Mouse (Mus musculus) kidney, embryonic 14.5 days (tissue): ENCODE results near the gene Clmn. TPM values are rescaled to one million over a fixed set of nuclear protein-coding genes. Genes with fewer than 3 reads are reported as not detected.

ENCODE experiments used
- ATAC-seq: fragments of 200-750 bp; cut with Nextera tagmentation; 2 replicates; pipeline ENCODE4 v1.8.0; 2017; ENCODE audit warnings: moderate number of reproducible peaks, mild to moderate bottlenecking, moderate TSS enrichment, moderate library complexity; ENCODE audit not compliant: low FRiP score, low TSS enrichment
- H3K27ac ChIP-seq: fragments of 300-500 bp; sonication (generic); 2 replicates; pipeline ENCODE4 v1.5.1; 2014; ENCODE audit warnings: low read depth, mild to moderate bottlenecking, low read length, moderate library complexity, mixed read lengths
- H3K27me3 ChIP-seq: fragments of 300-500 bp; sonication (generic); 2 replicates; pipeline ENCODE4 v1.6.1; 2014; ENCODE audit warnings: mild to moderate bottlenecking, low read length; ENCODE audit not compliant: control insufficient read depth, insufficient read depth
- H3K36me3 ChIP-seq: fragments of 300-500 bp; sonication (generic); 2 replicates; pipeline ENCODE4 v1.6.1; 2014; ENCODE audit warnings: low read length, mixed read lengths; ENCODE audit not compliant: control insufficient read depth, insufficient read depth
- H3K4me1 ChIP-seq: fragments of 300-500 bp; sonication (generic); 2 replicates; pipeline ENCODE4 v1.6.1; 2014; ENCODE audit warnings: low read length, mixed read lengths; ENCODE audit not compliant: control insufficient read depth, insufficient read depth
- H3K4me2 ChIP-seq: fragments of 300-500 bp; sonication (generic); replicated peaks from 2 replicates; pipeline ENCODE4 v1.6.1; 2014; ENCODE audit warnings: low read depth, mild to moderate bottlenecking, low read length
- H3K4me3 ChIP-seq: fragments of 300-500 bp; sonication (generic); 2 replicates; pipeline ENCODE4 v1.5.1; 2014; ENCODE audit warnings: mild to moderate bottlenecking, low read length
- H3K9ac ChIP-seq: fragments of 300-500 bp; sonication (generic); 2 replicates; pipeline ENCODE4 v1.6.1; 2014; ENCODE audit warnings: low read depth, mild to moderate bottlenecking, low read length, moderate library complexity
- H3K9me3 ChIP-seq: fragments of 300-500 bp; sonication (generic); 2 replicates; pipeline ENCODE4 v1.6.1; 2016; ENCODE audit warnings: low read length; ENCODE audit not compliant: control insufficient read depth
- WGBS: fragments of 180-500 bp; shearing (Covaris S2); extraction: QIAGEN DNeasy Blood & Tissue Kit; methylation state at CpG from one replicate; pipeline ENCODE4 v1.1.7; 2014; 5-methylcytosine and 5-hydroxymethylcytosine counted together
- polyA plus RNA-seq: library from polyadenylated mRNA; unstranded; fragments of >200 nt; fragmentation: Nextera tagmentation; extraction: Ambion mirVana; gene quantifications from 2 replicates; pipeline ENCODE4 v1.2.1, GENCODE M21; 2014

The Clmn gene
- polyA plus RNA-seq, 1 experiment from 2014 or later, result 5.3 TPM

DNA sequence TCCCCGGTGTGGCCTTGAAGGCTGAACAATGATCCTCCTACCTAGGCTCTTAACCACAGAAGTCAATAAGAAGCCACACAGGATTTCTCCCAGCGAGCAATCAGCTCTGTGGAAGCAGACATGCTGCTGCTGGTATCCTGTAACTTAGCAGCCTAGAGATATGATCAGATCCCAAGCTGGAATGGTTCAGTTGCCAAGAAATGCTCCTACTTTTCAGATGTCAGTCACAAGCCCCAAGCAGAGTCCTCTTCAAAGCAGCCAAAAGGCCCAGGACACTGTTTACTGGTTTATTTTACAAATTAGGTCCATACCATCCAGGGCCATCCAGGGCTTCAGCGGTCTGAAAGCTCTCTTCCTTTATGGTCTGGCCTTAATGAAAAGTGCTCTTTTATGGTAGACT is 143.9 kb downstream of the Clmn start:
- no peak overlapping the region for H3K27ac ChIP-seq
- H3K4me2 ChIP-seq, result no peak overlapping the region
- ATAC-seq, result no peak
- no peaks in the 10 kb centered on the region for H3K4me1 ChIP-seq
- no peaks in the 10 kb centered on the region for H3K9me3 ChIP-seq
- no peaks in the 10 kb centered on the region for H3K27me3 ChIP-seq
- 56% methylated on average over 3 of the region's 3 CpGs for WGBS
- H3K36me3 ChIP-seq, result peaks cover 73% of the 10 kb centered on the region
- no peak overlapping the region for H3K4me3 ChIP-seq
- no peak overlapping the region for H3K9ac ChIP-seq

DNA sequence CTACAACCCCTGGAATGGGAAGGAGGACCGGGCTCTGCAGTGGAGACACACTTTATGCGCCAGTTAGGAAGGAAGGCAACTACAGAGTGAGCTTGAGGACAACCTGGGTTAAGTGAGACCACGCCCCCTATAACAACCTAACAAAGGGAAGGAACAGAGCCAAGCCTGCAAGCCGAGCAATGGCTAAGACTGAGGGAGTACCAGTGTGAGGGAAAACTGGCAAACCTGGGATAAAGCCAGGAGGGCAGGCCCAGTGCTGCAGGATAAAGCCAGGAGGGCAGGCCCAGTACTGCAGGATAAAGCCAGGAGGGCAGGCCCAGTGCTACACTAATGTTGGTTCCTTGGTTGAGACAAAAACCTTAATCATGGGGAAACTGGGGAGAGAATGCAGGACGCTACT is 145.9 kb downstream of the Clmn start:
- peaks cover 77% of the 10 kb centered on the region for H3K36me3 ChIP-seq
- no peak overlapping the region for H3K4me3 ChIP-seq
- no peaks in the 10 kb centered on the region for H3K9me3 ChIP-seq
- H3K9ac ChIP-seq, result no peak overlapping the region
- 78% methylated on average over 5 of the region's 5 CpGs for WGBS
- no peak for ATAC-seq
- no peaks in the 10 kb centered on the region for H3K4me1 ChIP-seq
- H3K27ac ChIP-seq, result no peak overlapping the region
- H3K4me2 ChIP-seq, result no peak overlapping the region
- H3K27me3 ChIP-seq, result no peaks in the 10 kb centered on the region

DNA sequence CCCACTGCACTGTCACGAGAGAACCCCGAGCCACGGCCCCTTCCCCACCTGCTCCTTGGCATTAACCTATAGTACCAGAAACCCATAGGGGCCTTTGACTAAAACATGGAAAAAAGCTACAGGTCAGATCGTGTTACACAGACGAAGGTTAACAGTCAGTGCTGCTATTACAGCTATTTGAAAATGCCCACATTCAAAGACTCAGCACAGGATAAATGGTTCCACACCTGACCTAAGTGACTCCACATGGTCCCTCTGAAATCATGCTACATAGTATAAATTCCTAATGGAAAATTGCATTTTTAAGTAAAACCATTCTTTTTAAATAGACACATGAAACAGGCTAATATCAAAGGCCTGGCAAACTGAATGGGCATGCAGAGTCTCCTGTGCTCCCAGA is 148.5 kb downstream of the Clmn start:
- no peaks in the 10 kb centered on the region for H3K9me3 ChIP-seq
- H3K9ac ChIP-seq, result no peak overlapping the region
- H3K4me2 ChIP-seq, result no peak overlapping the region
- 84% methylated on average over 5 of the region's 5 CpGs for WGBS
- no peak for ATAC-seq
- H3K27ac ChIP-seq, result no peak overlapping the region
- H3K4me1 ChIP-seq, result no peaks in the 10 kb centered on the region
- peaks cover 75% of the 10 kb centered on the region for H3K36me3 ChIP-seq
- no peak overlapping the region for H3K4me3 ChIP-seq
- no peaks in the 10 kb centered on the region for H3K27me3 ChIP-seq

DNA sequence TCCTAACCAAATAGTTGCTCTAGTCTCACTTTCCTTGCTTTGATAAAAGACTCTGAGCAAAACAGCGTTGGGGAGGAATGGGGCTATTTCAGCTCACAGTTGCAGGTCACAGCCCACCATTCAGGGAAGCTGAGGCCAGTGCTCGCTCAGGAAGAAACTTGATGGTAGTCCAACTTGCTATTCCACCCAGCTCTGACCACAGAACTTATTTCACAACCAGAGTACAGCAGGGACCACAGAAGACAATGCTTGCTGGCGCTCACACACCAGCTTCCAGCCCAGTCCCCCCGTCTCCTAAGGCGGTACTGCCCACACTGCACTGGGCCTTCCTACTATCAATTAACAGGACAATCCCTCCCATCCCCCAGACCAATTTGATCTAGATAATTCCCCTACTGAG is 149.4 kb downstream of the Clmn start:
- WGBS, result 90% methylated on average over 5 of the region's 5 CpGs
- ATAC-seq, result no peak

More for the DNA sequence above, 149.4 kb downstream of the Clmn start:
- H3K4me1 ChIP-seq, result no peaks in the 10 kb centered on the region
- H3K4me2 ChIP-seq, result no peak overlapping the region
- no peak overlapping the region for H3K27ac ChIP-seq
- peaks cover 77% of the 10 kb centered on the region for H3K36me3 ChIP-seq
- H3K9ac ChIP-seq, result no peak overlapping the region
- no peaks in the 10 kb centered on the region for H3K9me3 ChIP-seq
- no peak overlapping the region for H3K4me3 ChIP-seq
- no peaks in the 10 kb centered on the region for H3K27me3 ChIP-seq

Other genes starting within 250 kb of the Clmn start
- 23.6 and 27.5 TPM in 2 replicates for gene Dicer1, start 113.1 kb downstream of the Clmn start, polyA plus RNA-seq
- gene Syne3, start 144.7 kb upstream of the Clmn start, polyA plus RNA-seq, result 0.24 and 0.51 TPM in 2 replicates
- gene Glrx5, start 167.6 kb upstream of the Clmn start, polyA plus RNA-seq, result 161 and 195 TPM in 2 replicates